Mouse (Mus musculus): ENCODE measurements around the gene Ptprg.

GRCm38 (mm10) chr14:11555521-11556355 is 2.4 kb downstream of the Ptprg start:
- no peak for TF ChIP-seq CTCF (conservative IDR thresholded peaks at IDR 0.05; ENCODE audit: low read length)
- no peak for TF ChIP-seq POU5F1 (IDR thresholded peaks at IDR 0.05; ENCODE audit: borderline replicate concordance, low read length)

All from E14TG2a.4 (cell line).